Mouse (Mus musculus) thymus, postnatal 0 days (tissue): ENCODE data around the gene Pcx. TPM values are rescaled to one million over a fixed set of nuclear protein-coding genes. Genes with fewer than 3 reads are reported as not detected.

Experiments used
- DNase-seq: peaks from one replicate; pipeline ENCODE4 v3.0.0-alpha.2; 2015; ENCODE audit warnings: low spot score
- polyA plus RNA-seq: library from polyadenylated mRNA; unstranded; fragments of >200 nt; fragmentation: Nextera tagmentation; extraction: Ambion mirVana; gene quantifications from 2 replicates; pipeline ENCODE4 v1.2.1, GENCODE M21; 2015

Pcx gene
- polyA plus RNA-seq, 1 experiment from 2014 or later = 5.3 TPM

DNA sequence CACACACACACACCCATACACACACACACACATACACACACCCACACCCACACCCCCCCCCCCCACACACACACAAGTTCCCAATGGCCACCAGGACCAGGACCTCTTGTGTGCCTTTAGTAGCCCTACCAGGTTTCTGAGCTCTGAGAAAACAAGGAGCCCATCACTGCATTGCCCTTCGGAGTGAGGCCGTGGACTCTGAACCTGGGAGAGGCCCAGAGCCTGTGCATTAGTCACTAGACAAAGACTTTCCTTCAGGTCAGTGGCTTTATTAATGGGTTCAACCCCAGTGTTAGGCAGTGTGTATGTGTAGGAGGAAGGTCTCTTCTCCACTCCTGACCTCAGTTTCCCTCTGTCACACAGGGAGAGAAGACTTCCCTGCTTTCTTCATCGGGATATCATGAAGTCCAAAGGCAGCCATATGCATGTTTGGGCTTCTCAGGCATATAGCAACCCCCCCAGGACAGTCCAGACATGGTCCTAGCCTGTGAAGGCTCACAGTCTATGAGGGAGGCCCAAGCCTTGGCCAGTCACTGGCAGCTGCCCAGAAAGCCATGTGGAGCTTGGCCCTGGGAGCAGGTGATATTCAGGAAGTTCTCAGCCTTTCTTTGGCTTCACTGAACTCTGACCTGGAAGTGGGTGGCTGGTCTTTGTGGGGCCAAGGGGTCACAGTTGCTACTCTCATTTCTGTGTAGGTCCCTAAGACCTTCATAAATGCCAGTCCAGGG is 13.6 kb upstream of the Pcx start:
- no peak for DNase-seq

DNA sequence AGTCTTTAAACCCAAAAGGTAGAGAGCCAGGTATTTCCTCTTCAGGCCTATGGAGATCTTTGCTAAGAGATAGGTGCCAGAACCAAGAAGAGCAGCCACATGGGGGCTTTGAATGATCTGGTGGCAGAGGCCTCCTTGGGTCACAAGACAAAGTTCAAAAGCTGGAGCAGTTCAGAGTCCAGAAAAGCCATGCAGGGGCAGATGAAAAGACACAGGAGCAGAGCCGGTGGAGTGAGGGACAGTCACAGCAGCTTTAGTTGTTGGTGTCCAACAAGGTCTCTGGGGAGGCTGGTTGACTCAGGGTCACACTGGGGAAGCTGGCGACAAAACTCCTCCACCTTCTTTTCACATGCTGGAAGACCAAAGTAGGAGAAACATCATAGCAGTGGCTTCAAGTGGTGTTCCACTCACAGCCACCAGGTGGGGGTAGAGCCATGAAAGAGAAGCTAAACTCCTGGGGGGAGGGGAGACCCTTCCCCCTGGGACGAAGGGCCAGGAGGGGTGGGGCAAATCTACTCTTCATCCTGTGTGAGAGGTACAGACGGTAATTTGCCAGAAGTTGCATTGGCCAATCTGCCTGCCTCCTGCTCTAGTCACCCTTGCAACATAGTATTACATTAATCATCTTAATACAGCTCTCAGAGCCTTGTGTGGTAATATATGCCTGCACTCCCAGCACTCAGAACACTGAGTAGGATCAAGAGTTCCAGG is 12.9 kb upstream of the Pcx start:
- peak; percentile 81 for DNase-seq

DNA sequence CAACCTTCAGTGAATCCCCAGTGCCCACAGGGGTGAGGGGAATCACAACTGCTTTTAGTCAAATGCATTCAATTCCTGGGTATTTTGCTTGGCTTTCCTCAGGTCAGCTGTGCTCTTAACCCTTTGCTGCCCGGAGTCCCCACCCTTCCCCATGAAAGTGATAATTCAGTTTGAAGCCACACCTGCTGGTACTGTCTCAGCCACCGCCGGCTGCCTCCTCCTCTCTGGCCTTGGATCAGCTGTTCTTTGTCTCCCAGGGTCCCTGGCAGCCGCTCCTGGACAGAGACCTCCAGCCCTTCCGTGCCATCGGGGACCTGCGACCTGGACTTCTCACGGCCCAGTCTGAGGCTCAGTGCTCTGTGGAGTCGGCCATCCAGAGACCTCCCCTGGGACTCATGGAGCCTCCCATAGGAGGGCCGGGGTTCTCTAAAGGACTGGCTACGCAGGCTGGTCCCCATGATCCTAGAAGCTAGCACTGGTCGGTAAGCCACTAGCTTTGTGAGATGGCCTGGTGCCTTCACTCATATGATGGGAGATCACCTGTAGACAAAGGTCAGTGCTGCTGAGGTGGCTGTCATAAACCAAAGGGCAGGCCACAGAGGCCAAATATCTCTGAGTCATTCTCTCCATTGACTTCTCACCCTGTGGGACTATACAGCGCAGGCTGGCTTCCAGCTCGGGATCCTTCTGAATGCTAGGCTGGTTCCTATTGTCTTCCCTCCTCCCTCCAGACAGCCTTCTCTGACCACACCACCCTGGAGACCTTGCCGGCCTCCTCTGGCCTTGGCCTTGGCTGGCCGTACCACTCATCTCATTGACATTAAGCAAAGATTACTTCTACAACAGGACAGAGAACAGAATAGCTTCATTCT is 12.0 kb upstream of the Pcx start, which contains the start of gene 2010003K11Rik:
2010003K11Rik (minus strand) TSS at position 522 of the 872 bp plus-strand sequence.
- no peak for DNase-seq

DNA sequence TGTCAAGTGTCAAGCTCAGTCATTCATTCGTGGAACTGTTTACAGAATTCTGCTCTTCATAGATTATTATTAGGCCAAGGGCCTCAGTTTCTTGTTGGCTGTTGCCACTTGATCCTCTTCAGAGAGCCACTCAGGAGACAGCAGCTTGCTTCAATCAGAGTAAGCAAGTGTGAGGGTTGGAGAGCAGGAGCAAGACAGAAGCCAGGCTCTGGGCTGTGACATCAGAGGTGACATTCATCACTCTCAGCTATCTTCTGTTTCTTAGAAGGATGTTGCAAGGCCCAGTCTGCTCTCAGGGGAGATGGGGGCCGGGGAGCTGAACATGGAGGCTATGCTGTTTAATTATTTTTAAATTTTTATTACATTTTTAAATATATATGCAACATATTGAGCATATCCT is 7.6 kb upstream of the Pcx start:
- DNase-seq = no peak

DNA sequence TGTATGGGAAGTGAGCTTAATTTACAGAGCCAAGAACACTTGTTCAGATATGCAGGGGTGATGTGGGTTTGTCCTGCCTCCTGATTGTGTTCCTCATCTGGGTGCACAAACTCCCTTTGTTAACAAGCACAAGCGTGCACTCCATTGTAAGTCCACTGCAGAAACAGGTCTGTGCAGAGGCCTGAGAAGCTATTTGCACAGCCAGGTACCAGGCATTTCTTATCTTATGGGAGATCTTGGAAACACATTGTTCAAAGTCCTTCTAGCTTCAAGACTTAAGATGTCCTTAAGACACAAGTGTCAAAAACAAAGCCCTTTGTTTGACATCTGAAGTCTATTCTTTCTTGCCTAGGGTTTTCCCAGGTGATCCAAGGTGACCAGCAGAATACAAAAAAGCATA is 5.4 kb upstream of the Pcx start:
- DNase-seq = no peak

DNA sequence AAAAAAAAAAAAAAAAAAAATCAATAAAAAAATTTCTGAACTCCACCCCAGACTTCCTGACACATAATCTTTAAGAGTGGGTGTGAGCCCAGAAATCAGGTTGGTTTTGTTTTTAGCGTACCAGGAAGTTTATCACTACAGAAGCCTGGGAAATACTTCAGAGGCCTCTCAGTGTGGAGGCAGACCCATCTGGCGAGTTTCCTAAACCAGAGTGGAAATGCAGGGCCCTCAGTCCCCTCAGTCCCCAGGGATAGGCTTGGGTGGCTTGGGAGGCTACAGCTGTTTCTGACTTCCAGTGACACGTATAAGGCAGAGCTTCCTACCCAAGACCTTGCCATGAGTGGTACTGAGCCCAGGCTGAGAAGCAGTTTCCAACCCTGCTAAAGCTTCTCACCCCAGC is 2.5 kb upstream of the Pcx start:
- DNase-seq = no peak

DNA sequence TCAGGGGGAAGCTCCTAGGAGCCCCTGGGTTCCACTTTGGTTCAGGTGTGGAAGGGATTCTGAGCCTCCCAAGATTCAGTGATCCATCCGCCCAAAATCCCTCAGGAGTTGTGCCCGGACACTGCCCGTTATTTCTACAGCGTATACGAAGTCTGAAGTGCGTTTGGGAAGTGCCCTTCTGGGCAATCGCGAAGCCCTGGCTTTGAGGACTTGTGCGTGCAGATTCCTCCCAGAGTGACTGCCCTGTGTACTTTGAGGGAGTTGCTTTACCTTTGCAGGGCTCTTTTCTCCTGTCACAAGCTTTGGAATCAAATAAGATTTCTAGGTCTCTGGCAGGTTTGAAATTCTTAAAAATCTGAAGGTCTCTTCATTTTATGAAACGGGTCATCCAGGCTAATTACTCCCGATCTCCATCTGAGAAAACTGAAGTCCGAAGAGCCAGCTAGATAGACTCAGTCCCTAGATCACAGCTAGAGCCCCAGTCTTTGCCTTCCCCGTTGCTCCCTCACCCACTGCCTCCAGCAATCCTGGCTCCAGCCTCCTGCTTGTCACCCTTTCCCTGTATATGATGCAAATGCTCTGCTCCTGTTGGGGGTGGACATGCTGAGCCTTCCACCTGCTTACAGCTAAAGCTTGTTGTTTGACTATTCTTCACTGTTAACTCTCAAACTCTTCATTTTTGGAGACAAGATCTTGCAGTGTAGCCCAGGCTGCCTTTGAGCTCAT is 1.0 kb downstream of the Pcx start:
- DNase-seq = no peak

DNA sequence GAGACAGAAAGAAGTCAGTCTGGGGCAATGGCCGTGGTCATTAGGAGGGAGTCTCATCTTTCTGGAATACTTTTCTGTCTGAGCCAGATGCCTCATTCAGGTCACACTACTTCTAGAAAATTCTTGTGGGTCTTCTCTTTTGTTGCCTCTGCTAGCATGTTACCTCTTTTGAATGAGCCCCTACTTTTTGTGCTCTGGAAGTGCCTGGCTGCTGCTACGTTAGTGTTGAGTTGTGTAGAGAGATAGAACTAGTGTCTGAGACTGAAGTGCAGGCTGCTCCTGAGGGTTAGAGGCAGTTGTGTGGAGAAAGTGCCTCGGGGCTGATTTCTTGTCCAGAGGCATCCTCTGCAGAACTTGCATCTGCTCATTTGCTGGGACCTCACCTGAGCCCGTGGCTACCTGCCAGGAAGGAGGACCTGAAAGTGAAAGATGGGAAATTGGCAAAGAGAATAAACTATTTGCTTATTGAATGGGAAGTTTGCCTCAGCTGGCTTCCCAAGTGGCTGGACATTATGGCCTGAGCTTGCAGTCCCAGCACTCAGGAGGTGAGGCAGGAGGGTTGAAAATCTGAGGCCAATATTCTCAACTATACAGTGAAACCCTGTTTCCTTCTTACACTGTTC is 3.1 kb downstream of the Pcx start:
- no peak for DNase-seq

DNA sequence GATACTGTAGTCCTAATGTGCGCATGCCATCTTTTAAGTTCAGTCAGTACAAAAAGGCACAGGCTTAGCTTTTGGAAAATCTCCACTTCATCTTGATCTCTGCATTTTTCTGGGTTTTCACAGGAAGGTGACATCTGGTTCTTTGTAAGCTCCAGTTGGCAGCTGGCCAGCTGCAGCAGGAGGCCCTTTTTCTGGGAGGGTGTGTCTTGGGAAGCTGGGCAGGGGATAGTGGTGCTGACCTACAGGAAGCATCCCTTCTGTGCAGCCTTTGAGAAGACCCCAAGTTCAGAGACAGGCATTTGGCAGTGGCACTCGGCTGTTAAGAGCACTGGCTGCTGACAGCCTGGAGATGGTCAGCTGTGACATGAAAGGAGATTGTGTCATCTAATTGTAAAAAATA is 5.5 kb downstream of the Pcx start:
- DNase-seq = no peak

DNA sequence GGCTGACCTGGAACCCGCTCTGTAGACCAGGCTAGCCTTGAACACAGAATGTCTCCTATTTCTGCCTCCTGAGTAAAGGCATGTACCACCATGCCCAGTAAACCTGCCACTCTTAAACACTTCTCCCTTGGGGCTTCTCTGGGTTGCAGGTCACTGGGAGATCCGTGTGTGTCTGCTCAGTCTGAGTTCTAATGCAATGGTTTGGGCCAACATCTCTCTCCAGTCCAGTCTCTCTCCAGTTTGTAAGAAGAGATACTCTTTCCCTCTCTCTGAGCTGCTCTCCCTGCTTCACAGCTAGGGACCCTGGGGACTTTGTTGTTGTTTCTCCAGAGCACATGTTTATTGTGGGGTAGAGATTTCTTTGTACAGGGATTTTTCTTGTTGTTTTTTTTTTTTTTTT is 6.0 kb downstream of the Pcx start:
- no peak for DNase-seq

DNA sequence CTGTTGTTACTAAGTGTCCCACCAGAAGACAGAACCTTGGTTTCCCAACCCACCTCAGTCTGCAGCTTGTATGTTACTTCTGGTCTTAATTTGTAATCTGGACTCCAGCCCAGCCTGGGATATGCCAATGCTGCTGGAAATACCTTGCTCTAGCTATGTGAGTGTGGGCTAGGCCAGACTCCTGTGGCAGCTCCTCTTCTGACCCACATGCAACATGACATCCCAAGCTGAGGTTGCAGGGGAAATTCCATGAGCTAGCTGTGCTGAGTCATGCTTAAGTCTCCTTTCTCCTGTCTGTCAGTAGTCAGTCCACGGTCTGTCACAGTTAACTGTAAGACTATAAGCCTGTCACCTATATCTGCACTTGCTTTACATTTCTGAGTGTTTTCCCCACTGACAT is 7.2 kb downstream of the Pcx start:
- DNase-seq = no peak

DNA sequence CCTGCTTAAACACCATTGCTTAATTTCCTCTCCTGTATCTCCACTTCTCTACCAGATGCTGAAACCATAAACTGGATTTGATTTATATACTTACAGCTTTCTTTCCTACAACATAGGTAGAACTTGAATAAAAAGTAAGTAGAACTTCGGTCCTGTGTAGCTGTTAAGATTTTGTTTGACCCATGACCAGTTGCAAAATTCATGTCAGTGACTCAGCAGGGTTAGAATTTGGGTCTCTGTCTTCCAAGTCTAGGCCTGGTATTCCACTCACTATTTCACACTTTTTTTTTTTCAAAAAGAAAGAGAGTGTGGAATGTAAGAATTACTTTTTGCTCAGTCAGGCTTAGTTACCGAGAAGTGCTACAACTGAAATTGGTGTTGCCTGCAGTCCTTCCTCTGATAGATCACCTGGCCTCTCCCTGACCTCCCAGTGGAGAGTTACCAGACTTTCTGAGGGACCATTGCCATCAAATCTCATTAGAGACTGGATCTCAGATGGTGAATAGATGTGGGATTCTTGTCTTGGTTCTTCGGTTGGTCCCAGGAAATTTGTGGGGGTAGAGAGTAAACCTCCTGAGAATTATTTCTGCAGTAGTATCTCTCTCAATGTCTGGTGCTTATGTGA is 11.3 kb downstream of the Pcx start:
- DNase-seq = no peak

DNA sequence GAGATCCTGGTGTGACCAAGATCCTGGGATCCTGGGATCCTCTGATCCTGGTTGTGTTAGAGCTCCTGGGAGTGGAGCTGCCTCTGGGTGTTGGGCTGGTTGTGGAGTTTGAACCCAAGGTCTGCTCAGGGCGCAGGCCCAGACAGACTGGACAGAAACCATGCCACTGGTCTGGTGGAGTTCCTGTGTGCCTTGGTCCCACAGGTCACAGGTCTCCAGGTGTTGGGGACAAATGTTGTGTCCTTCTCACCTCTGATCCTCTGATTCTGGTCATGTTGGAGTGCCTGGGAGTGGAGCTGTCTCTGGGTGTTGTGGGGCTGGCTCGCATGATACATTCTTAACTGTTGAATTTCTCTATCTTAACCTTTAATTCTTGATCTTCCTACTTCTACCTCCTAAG is 24.4 kb downstream of the Pcx start:
- no peak for DNase-seq

DNA sequence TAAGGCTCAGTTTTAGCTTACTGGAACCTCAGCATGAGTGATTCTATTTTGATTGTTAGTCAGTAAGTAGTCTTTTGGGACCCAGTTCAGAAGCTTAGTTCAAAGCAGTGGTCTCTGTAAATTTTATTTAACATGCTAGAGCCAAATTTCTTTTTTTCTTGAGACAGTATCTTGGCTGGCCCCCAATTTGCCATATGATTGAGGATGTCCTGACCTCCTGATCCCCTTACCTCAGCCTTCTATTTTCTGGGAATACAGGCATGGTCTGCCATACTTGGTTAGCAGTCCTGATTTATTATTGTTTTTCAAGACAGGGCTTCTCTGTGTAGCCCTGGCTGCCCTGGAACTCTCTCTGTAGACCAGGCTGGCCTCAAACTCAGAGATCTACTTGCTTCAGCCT is 25.6 kb downstream of the Pcx start:
- DNase-seq = no peak

DNA sequence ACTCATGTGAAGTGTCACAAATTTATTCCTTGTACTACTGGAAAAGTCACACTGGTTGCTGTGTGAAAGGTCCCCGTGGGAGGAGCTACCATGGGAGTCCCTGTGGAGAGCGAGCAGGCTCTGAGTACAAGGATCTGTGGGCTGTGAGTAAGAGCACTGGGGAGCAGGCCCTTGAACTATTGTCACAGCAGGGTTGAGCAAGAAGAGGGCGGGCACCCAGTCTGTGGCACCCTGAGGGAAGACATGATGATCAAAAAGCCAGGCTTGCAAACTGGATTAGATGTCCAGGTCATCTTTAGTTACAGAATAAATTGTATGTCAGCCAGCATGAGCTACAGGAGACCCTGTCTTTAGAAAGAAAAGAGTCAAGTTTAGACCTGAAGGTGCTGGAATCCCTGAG is 26.3 kb downstream of the Pcx start:
- no peak for DNase-seq

DNA sequence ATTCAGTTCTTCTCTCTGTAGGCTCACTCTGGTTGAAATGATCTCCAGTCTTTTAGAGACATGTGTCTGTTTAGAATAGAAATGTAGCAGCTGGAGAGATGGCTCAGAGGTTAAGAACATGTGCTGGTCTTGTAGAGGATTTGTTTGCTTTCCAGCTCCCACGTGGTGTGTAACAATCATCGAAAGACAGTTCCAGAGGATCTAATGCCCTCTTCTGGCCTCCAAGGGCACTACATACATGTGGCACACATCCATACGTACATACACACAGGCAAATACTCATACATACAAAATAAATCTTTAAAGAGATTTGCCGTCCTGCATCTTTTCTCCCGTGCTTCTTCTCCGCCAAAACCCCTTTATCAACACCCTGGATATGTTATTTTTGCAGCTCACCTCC is 30.0 kb downstream of the Pcx start:
- no peak for DNase-seq

DNA sequence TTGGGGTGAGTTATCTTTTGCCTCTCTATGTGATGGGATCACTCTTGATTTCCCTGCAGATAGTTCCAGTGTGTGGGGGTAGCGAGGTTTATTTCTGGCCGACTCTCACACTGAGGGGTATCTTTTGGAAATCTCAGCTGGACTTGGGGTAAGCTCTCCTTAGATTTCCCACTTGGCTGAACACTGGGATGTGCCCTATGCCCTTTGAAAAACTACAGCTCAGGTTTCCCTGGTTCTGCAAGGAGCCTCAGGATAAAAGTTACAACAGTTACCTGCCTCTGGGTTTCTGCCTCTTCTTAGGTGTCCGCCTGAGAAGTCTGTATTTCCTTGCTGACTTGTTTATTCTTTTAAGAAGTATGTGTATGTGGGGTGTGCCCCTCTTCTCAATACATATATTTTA is 30.7 kb downstream of the Pcx start:
- no peak for DNase-seq

DNA sequence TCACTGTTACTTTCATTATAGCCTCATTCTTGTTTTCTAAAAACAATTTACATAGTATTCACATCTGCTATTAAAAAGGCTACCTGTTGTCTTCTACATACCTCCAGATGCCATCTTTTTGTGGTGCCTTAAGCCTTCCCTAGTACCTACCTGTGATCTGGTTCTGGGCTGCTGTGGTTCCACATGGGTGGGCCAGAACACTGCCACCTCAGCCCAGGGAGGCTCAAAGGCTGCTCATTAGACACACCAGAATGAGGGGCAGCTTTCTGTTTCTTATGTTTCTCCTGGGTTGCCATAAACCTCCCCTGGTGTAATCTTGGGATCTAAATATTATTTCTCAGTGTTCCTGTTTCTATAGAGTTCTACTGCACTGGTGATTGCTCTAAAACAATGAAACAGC is 31.8 kb downstream of the Pcx start:
- DNase-seq = no peak

DNA sequence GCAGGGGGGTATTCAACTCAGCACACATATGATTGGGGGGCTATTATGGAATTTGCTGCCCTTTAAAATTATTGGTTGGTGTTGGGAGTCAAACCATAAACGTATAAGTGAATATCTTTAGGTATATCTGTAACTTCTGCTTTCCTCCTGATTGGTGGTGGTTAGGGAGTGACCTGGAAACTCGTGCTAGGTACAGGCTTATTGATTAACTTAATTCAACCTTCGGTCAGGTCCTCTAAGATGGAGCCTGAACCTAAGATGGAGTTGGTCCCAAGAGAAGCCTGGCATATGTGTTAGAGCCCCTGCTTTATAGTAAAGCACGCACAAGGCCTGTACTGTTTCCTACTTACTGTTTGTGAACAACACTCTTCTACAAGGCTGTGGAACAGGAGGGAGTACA is 34.8 kb downstream of the Pcx start:
- DNase-seq = no peak

DNA sequence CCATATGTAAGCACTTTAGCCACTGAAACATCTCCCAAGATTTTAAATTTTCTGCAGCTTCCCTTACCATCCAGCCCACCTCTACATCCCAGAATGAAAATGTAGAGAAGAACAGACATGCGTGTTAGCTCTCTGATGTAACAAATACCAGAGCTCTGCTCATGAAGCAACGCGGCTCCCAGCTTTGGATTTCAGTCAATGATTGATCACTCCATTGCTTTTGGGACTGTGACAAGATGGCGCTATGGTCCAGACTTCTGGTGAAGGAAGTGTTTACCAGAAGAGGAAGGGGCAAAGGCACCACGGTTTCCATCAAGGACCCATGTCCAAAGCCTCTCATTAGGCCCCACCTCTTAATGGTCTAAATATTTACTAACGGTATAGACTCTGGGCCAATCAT is 35.6 kb downstream of the Pcx start:
- no peak for DNase-seq

DNA sequence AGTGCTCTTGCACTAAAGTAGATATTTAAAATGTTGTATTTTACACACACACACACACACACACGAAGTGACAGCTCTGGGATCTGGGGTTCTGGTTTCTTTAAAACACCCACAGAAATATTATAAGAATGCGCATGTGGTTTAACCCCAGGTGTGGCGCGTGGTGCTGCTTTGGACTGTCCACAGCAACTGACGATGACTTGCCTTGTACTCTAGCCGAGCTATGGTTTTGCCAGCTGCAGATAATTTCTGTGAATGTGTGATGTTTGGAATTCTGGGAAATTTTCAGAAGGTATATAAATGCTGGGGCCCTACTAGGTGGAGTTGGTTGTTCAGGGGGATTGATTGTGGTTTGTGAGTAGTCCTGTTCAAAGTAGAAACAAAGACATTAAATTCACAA is 37.5 kb downstream of the Pcx start:
- DNase-seq = no peak
